Mouse (Mus musculus): ENCODE data around the gene Rapgef4. TPM values are rescaled to one million over a fixed set of nuclear protein-coding genes. Genes with fewer than 3 reads are reported as not detected.

Rapgef4 gene
- total and polyA plus RNA-seq, 2 experiments, result 66.1 to 223 TPM

DNA sequence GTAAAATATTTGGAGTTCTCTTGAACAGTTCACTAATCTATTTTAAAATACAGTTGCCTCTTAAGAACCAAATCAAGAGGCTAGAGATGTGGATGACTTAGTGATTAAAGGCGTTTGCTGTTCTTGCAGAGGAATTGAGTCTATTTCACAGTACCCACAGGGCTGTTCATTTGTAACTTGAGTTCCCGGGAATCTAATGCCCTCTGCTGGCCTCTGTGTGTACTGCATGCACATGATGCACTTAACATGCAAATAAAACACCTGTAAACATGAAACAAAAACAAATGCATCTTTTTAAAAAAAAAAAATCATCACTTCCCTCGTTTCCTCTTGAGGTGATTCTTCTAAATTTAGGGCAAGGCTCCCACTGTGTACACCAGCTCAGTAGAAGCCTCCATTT, 238.9 kb downstream of the Rapgef4 start:
- Histone ChIP-seq H3K4me3 (ENCODE audit: insufficient read depth, low read depth, low read length) (no peak overlapping the region), H3K27me3 (ENCODE audit: control insufficient read depth, insufficient read depth, low read length) (no peaks in the 10 kb centered on the region), H3K9ac (ENCODE audit: low read depth, low read length) (no peak overlapping the region), H3K27ac (replicated peaks; ENCODE audit: insufficient read depth, low read depth, low read length) (no peak overlapping the region), H3K79me2 (ENCODE audit: control insufficient read depth, insufficient read depth, low read length) (no peaks in the 10 kb centered on the region), H3K4me1 (ENCODE audit: control insufficient read depth, insufficient read depth, low read length) (no peaks in the 10 kb centered on the region), H3K36me3 (ENCODE audit: control insufficient read depth, insufficient read depth, low read length) (peaks cover 62% of the 10 kb centered on the region)
- WGBS, result 31% methylated on average over 3 of the region's 3 CpGs
- no peak for TF ChIP-seq POLR2A (IDR thresholded peaks at IDR 0.05; ENCODE audit: extremely low read depth, insufficient read depth, low read length)
- TF ChIP-seq CTCF (IDR thresholded peaks at IDR 0.05; ENCODE audit: low read depth, low read length), result peak; percentile 50
- peak; percentile 68 for DNase-seq (ENCODE audit: extremely low read depth, low read depth, low spot score)

DNA sequence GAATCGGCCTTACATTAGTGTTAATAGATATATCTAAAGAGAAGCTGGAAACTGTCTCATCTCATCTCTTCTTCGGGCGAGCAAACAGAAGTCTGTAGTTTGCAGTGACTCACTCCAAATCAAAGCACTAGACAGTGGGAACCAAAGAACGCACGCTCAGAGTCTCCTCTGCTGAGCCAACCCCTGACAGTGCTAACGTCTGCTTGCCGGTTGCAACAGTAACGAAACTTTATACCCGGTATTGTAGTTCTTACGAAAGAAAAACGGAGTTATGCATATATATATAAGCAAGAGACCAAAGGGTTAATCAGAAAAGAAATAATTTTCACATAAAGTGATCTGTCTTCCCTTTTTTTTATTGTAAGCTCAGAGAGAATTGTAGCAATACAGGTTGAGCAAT, 240.2 kb downstream of the Rapgef4 start:
- Histone ChIP-seq H3K27me3 (ENCODE audit: control insufficient read depth, insufficient read depth, low read length) (no peaks in the 10 kb centered on the region), H3K79me2 (ENCODE audit: control insufficient read depth, insufficient read depth, low read length) (no peaks in the 10 kb centered on the region), H3K4me3 (ENCODE audit: insufficient read depth, low read depth, low read length) (no peak overlapping the region), H3K9ac (ENCODE audit: low read depth, low read length) (no peak overlapping the region), H3K4me1 (ENCODE audit: control insufficient read depth, insufficient read depth, low read length) (no peaks in the 10 kb centered on the region), H3K36me3 (ENCODE audit: control insufficient read depth, insufficient read depth, low read length) (peaks cover 62% of the 10 kb centered on the region), H3K27ac (replicated peaks; ENCODE audit: insufficient read depth, low read depth, low read length) (no peak overlapping the region)
- no peak for TF ChIP-seq CTCF (IDR thresholded peaks at IDR 0.05; ENCODE audit: low read depth, low read length)
- no peak for TF ChIP-seq POLR2A (IDR thresholded peaks at IDR 0.05; ENCODE audit: extremely low read depth, insufficient read depth, low read length)
- DNase-seq (ENCODE audit: extremely low read depth, low read depth, low spot score), result no peak
- 87% methylated on average over 11 of the region's 11 CpGs for WGBS

DNA sequence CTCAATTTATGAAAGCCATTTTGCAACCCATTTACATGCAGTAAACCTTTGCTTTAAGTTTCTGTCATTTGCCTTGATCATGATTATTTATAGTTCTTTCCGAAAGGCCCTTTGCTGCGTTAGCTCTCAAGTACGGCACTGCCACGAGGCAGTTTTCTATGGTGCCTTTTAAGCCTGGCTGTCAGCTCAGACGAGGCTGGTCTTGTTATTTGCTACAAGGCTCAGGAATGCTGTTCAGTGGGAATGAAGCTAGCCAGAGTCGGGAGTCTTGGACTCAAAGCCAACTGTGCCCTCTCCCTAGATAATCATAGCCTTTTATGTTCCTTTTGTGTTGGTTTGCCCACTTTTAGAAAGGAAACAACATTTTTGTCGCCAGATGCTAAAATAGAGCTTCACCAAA, 240.7 kb downstream of the Rapgef4 start:
- H3K79me2 ChIP-seq (ENCODE audit: control insufficient read depth, insufficient read depth, low read length), result no peaks in the 10 kb centered on the region
- no peaks in the 10 kb centered on the region for H3K27me3 ChIP-seq (ENCODE audit: control insufficient read depth, insufficient read depth, low read length)
- H3K27ac ChIP-seq (replicated peaks; ENCODE audit: insufficient read depth, low read depth, low read length), result no peak overlapping the region
- H3K36me3 ChIP-seq (ENCODE audit: control insufficient read depth, insufficient read depth, low read length), result peaks cover 64% of the 10 kb centered on the region
- H3K9ac ChIP-seq (ENCODE audit: low read depth, low read length), result no peak overlapping the region
- no peaks in the 10 kb centered on the region for H3K4me1 ChIP-seq (ENCODE audit: control insufficient read depth, insufficient read depth, low read length)
- no peak for TF ChIP-seq CTCF (IDR thresholded peaks at IDR 0.05; ENCODE audit: low read depth, low read length)
- no peak for TF ChIP-seq POLR2A (IDR thresholded peaks at IDR 0.05; ENCODE audit: extremely low read depth, insufficient read depth, low read length)
- no peak for DNase-seq (ENCODE audit: extremely low read depth, low read depth, low spot score)
- 75% methylated on average over 7 of the region's 7 CpGs for WGBS
- no peak overlapping the region for H3K4me3 ChIP-seq (ENCODE audit: insufficient read depth, low read depth, low read length)

DNA sequence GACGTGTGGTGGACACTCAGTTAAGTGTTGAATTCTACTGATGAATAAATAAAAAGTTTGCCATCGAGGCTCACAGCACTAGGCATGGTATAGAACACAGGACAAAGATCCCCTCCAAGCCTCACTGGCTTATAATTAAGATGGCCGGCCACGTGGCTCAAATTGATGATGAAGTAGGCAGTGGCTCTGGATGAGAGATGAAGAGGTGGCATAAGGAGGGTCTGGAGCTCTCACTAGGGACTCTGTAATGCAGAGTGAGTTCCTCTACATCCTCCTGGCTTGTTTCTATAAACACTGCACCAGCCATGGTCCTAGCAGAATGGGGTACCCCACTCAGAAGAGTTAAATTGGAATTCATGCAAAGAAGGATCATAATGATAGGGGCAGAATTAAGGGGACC, 241.2 kb downstream of the Rapgef4 start:
- 87% methylated on average over 4 of the region's 4 CpGs for WGBS
- H3K9ac ChIP-seq (ENCODE audit: low read depth, low read length), result no peak overlapping the region
- H3K27me3 ChIP-seq (ENCODE audit: control insufficient read depth, insufficient read depth, low read length), result no peaks in the 10 kb centered on the region
- no peak overlapping the region for H3K27ac ChIP-seq (replicated peaks; ENCODE audit: insufficient read depth, low read depth, low read length)
- H3K4me1 ChIP-seq (ENCODE audit: control insufficient read depth, insufficient read depth, low read length), result no peaks in the 10 kb centered on the region
- no peaks in the 10 kb centered on the region for H3K79me2 ChIP-seq (ENCODE audit: control insufficient read depth, insufficient read depth, low read length)
- H3K36me3 ChIP-seq (ENCODE audit: control insufficient read depth, insufficient read depth, low read length), result peaks cover 62% of the 10 kb centered on the region
- TF ChIP-seq POLR2A (IDR thresholded peaks at IDR 0.05; ENCODE audit: extremely low read depth, insufficient read depth, low read length) (no peak), CTCF (IDR thresholded peaks at IDR 0.05; ENCODE audit: low read depth, low read length) (no peak)
- no peak for DNase-seq (ENCODE audit: extremely low read depth, low read depth, low spot score)
- H3K4me3 ChIP-seq (ENCODE audit: insufficient read depth, low read depth, low read length), result no peak overlapping the region

DNA sequence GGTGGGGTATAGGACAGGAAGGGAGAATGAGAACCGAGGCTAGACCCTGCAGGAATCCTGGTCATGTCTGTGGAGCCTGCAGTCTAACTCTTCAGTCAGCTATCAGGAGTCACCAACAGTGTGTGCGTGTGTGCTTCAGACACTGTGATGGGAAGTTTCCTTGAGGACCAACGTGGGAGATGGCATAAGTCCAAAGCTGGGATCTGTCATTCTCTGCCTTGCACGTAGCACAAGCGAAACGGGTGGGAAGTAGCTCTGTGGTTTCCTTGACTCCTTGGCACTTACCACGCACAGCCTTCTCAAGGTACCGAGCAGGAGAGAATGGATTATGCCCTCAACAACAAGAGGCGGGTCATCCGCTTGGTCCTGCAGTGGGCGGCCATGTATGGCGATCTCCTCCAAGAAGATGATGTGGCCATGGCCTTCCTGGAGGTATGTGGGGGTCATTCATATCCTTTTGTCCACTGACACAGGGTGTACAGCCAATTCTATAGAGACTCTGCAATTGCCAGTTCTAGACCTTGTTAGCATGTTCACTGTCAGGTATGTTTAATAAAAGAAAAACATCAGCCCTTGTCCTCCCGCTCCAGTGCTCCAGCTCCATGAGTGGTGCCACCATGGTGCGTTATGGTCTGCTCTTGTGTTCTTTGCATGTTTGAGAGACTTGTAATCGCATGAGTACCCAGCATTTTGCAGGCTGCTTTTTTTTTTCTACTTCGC, 241.9 kb downstream of the Rapgef4 start:
- Histone ChIP-seq H3K9ac (ENCODE audit: low read depth, low read length) (no peak overlapping the region), H3K27ac (replicated peaks; ENCODE audit: insufficient read depth, low read depth, low read length) (no peak overlapping the region), H3K4me3 (ENCODE audit: insufficient read depth, low read depth, low read length) (no peak overlapping the region), H3K27me3 (ENCODE audit: control insufficient read depth, insufficient read depth, low read length) (no peaks in the 10 kb centered on the region), H3K79me2 (ENCODE audit: control insufficient read depth, insufficient read depth, low read length) (no peaks in the 10 kb centered on the region), H3K4me1 (ENCODE audit: control insufficient read depth, insufficient read depth, low read length) (no peaks in the 10 kb centered on the region), H3K36me3 (ENCODE audit: control insufficient read depth, insufficient read depth, low read length) (peaks cover 60% of the 10 kb centered on the region)
- DNase-seq (ENCODE audit: extremely low read depth, low read depth, low spot score), result peak; percentile 26
- 83% methylated on average over 16 of the region's 16 CpGs for WGBS
- no peak for TF ChIP-seq CTCF (IDR thresholded peaks at IDR 0.05; ENCODE audit: low read depth, low read length)
- no peak for TF ChIP-seq POLR2A (IDR thresholded peaks at IDR 0.05; ENCODE audit: extremely low read depth, insufficient read depth, low read length)

DNA sequence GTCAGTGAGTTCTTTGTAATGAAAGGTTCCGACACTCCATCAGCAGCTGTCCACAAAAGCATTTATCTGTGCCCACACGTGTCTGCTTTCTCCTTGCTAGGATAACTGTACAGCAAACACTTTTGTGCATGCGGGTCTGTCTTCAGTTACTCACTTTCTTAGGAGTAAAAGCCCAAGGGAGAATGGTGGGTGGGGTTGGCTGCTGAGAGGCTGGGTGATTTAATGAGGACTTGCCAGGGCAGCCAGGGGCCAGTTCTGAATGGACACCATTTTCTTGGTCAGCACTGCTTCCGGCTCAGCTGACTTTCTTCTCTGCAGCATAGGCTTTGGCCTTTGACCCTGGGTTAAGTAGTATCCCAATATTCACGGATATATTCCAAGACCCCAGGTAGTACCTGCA, 242.4 kb downstream of the Rapgef4 start:
- 85% methylated on average over 5 of the region's 5 CpGs for WGBS

More for the DNA sequence above, 242.4 kb downstream of the Rapgef4 start:
- H3K79me2 ChIP-seq (ENCODE audit: control insufficient read depth, insufficient read depth, low read length), result no peaks in the 10 kb centered on the region
- H3K27me3 ChIP-seq (ENCODE audit: control insufficient read depth, insufficient read depth, low read length), result no peaks in the 10 kb centered on the region
- H3K9ac ChIP-seq (ENCODE audit: low read depth, low read length), result no peak overlapping the region
- peaks cover 57% of the 10 kb centered on the region for H3K36me3 ChIP-seq (ENCODE audit: control insufficient read depth, insufficient read depth, low read length)
- H3K4me1 ChIP-seq (ENCODE audit: control insufficient read depth, insufficient read depth, low read length), result no peaks in the 10 kb centered on the region
- TF ChIP-seq POLR2A (IDR thresholded peaks at IDR 0.05; ENCODE audit: extremely low read depth, insufficient read depth, low read length) (no peak), CTCF (IDR thresholded peaks at IDR 0.05; ENCODE audit: low read depth, low read length) (no peak)
- no peak for DNase-seq (ENCODE audit: extremely low read depth, low read depth, low spot score)
- H3K4me3 ChIP-seq (ENCODE audit: insufficient read depth, low read depth, low read length), result no peak overlapping the region
- H3K27ac ChIP-seq (replicated peaks; ENCODE audit: insufficient read depth, low read depth, low read length), result no peak overlapping the region

Measured in liver, adult 2 months (tissue).